Mouse (Mus musculus) CH12.LX (cell line): ENCODE measurements around the gene Kif26b. TPM values are rescaled to one million over a fixed set of nuclear protein-coding genes. Genes with fewer than 3 reads are reported as not detected.

ENCODE experiments used
- DNase-seq: peaks from one replicate; pipeline ENCODE4 v3.0.0-alpha.2; 2013; ENCODE audit errors: extremely low read depth
- H3K27ac ChIP-seq: 2 replicates; pipeline ENCODE4 v1.5.1; 2012; ENCODE audit warnings: low read depth, mild to moderate bottlenecking, control low read depth, moderate library complexity; ENCODE audit not compliant: insufficient read depth
- H3K27me3 ChIP-seq: replicated peaks from 2 replicates; pipeline ENCODE3; 2012; ENCODE audit warnings: inconsistent platforms
- H3K36me3 ChIP-seq, 2 experiments: replicated peaks in 1 of 2; 2 replicates each; pipeline versions ENCODE3 to v1.6.1; 2012; ENCODE audit warnings: inconsistent platforms in 1 of 2, low read length in 1 of 2, mild to moderate bottlenecking in 1 of 2, mixed read lengths in 1 of 2, moderate library complexity in 1 of 2; ENCODE audit not compliant: control insufficient read depth in 1 of 2, insufficient read depth in 1 of 2
- H3K4me1 ChIP-seq, 2 experiments: 2 replicates each; pipeline ENCODE4 v1.6.1; 2012; ENCODE audit warnings: inconsistent platforms in 1 of 2, moderate library complexity in 1 of 2; ENCODE audit not compliant: insufficient read depth in 2 of 2, control insufficient read depth in 1 of 2
- H3K4me2 ChIP-seq: 2 replicates; pipeline ENCODE4 v1.6.1; 2012; ENCODE audit warnings: low read depth, mild to moderate bottlenecking, control low read depth; ENCODE audit not compliant: poor library complexity, insufficient read depth, severe bottlenecking
- H3K4me3 ChIP-seq, 3 experiments: fragments of 150-350 bp in 1 of 3; sonication (generic) in 1 of 3; replicated peaks in 1 of 3; 2 replicates each; pipeline versions ENCODE3 to v1.5.1; 2011 to 2012; ENCODE audit warnings: low read depth in 2 of 3, low read length in 2 of 3, mild to moderate bottlenecking in 2 of 3, moderate library complexity in 2 of 3, control low read depth in 1 of 3, improper control_type of control experiment in 1 of 3, inconsistent platforms in 1 of 3, mixed read lengths in 1 of 3; ENCODE audit not compliant: poor library complexity in 1 of 3
- H3K79me2 ChIP-seq: replicated peaks from 2 replicates; pipeline ENCODE4 v1.6.1; 2012; ENCODE audit warnings: mild to moderate bottlenecking, moderate library complexity; ENCODE audit not compliant: control insufficient read depth, poor library complexity, insufficient read depth, severe bottlenecking; ENCODE audit errors: extremely low read depth
- H3K9ac ChIP-seq: 2 replicates; pipeline ENCODE4 v1.6.1; 2012; ENCODE audit warnings: low read depth, mild to moderate bottlenecking, control low read depth, moderate library complexity; ENCODE audit not compliant: insufficient read depth
- H3K9me3 ChIP-seq: replicated peaks from 2 replicates; pipeline ENCODE3; 2012; ENCODE audit warnings: low read length, inconsistent platforms, mixed read lengths
- BHLHE40 ChIP-seq: IDR thresholded peaks from 2 replicates; pipeline ENCODE4 v1.6.1; 2011; ENCODE audit warnings: mild to moderate bottlenecking, low read depth, low read length, improper control_type of control experiment
- CHD1 ChIP-seq: IDR thresholded peaks from 2 replicates; pipeline ENCODE4 v1.6.1; 2012; ENCODE audit warnings: low read depth, low read length, improper control_type of control experiment, inconsistent platforms
- CTCF ChIP-seq, 2 experiments: IDR thresholded peaks in 1 of 2; conservative IDR thresholded peaks in 1 of 2; 2 replicates each; pipeline ENCODE4 v1.5.1; 2011 to 2012; ENCODE audit warnings: low read depth in 2 of 2, low read length in 2 of 2, improper control_type of control experiment in 1 of 2, inconsistent platforms in 1 of 2, mild to moderate bottlenecking in 1 of 2, moderate library complexity in 1 of 2
- E2F4 ChIP-seq: IDR thresholded peaks from 2 replicates; pipeline ENCODE4 v1.6.1; 2011; ENCODE audit warnings: low read depth, low read length, improper control_type of control experiment; ENCODE audit not compliant: insufficient replicate concordance
- ETS1 ChIP-seq: conservative IDR thresholded peaks from 2 replicates; pipeline ENCODE4 v1.6.1; 2012; ENCODE audit warnings: low read depth, mild to moderate bottlenecking, inconsistent platforms, low read length, improper control_type of control experiment, moderate library complexity
- HCFC1 ChIP-seq: IDR thresholded peaks from 2 replicates; pipeline ENCODE4 v1.6.1; 2012; ENCODE audit warnings: low read depth, mild to moderate bottlenecking, inconsistent platforms, low read length, improper control_type of control experiment
- IRF4 ChIP-seq: IDR thresholded peaks from 2 replicates; pipeline ENCODE4 v1.6.1; 2014; ENCODE audit warnings: low read depth, mild to moderate bottlenecking, inconsistent platforms, low read length, improper control_type of control experiment
- JUN ChIP-seq: IDR thresholded peaks from 2 replicates; pipeline ENCODE4 v1.6.1; 2011; ENCODE audit warnings: low read depth, mild to moderate bottlenecking, low read length, improper control_type of control experiment, moderate library complexity; ENCODE audit not compliant: insufficient read depth
- KAT2A ChIP-seq: IDR thresholded peaks from 2 replicates; pipeline ENCODE4 v1.6.1; 2012; ENCODE audit warnings: low read length, improper control_type of control experiment, inconsistent platforms; ENCODE audit not compliant: insufficient replicate concordance
- MAFK ChIP-seq: IDR thresholded peaks from 2 replicates; pipeline ENCODE4 v1.6.1; 2011; ENCODE audit warnings: low read length, improper control_type of control experiment; ENCODE audit not compliant: insufficient replicate concordance
- MAX ChIP-seq: IDR thresholded peaks from 2 replicates; pipeline ENCODE4 v1.6.1; 2011; ENCODE audit warnings: low read length, improper control_type of control experiment
- MAZ ChIP-seq: IDR thresholded peaks from 2 replicates; pipeline ENCODE4 v1.6.1; 2012; ENCODE audit warnings: low read depth, mild to moderate bottlenecking, inconsistent platforms, low read length, improper control_type of control experiment, moderate library complexity
- MXI1 ChIP-seq: IDR thresholded peaks from 2 replicates; pipeline ENCODE4 v1.6.1; 2011; ENCODE audit warnings: mild to moderate bottlenecking, low read depth, low read length, improper control_type of control experiment
- MYC ChIP-seq: IDR thresholded peaks from 2 replicates; pipeline ENCODE4 v1.6.1; 2011; ENCODE audit warnings: low read depth, mild to moderate bottlenecking, improper control_type of control experiment, low read length
- NRF1 ChIP-seq: IDR thresholded peaks from 2 replicates; pipeline ENCODE4 v1.6.1; 2014; ENCODE audit warnings: low read depth, mild to moderate bottlenecking, inconsistent platforms, low read length, improper control_type of control experiment, moderate library complexity
- PAX5 ChIP-seq: IDR thresholded peaks from 2 replicates; pipeline ENCODE4 v1.6.1; 2012; ENCODE audit warnings: low read length, inconsistent platforms, mixed read lengths
- POLR2A ChIP-seq: IDR thresholded peaks from 2 replicates; pipeline ENCODE4 v1.6.1; 2011; ENCODE audit warnings: low read depth, mild to moderate bottlenecking, improper control_type of control experiment, low read length
- RAD21 ChIP-seq: IDR thresholded peaks from 2 replicates; pipeline ENCODE4 v1.6.1; 2011; ENCODE audit warnings: low read depth, mild to moderate bottlenecking, low read length, improper control_type of control experiment, moderate library complexity
- SMC3 ChIP-seq: IDR thresholded peaks from 2 replicates; pipeline ENCODE4 v1.6.1; 2011; ENCODE audit warnings: low read depth, low read length, improper control_type of control experiment
- TCF12 ChIP-seq: IDR thresholded peaks from 2 replicates; pipeline ENCODE4 v1.6.1; 2014; ENCODE audit warnings: low read depth, mild to moderate bottlenecking, inconsistent platforms, low read length, improper control_type of control experiment
- USF1 ChIP-seq: IDR thresholded peaks from 2 replicates; pipeline ENCODE4 v1.6.1; 2014; ENCODE audit warnings: low read depth, mild to moderate bottlenecking, inconsistent platforms, low read length, improper control_type of control experiment
- USF2 ChIP-seq: conservative IDR thresholded peaks from 2 replicates; pipeline ENCODE4 v1.6.1; 2011; ENCODE audit warnings: low read depth, low read length, improper control_type of control experiment
- ZC3H11A ChIP-seq: IDR thresholded peaks from 2 replicates; pipeline ENCODE4 v1.6.1; 2012; ENCODE audit warnings: low read depth, mild to moderate bottlenecking, inconsistent platforms, low read length, improper control_type of control experiment
- ZKSCAN1 ChIP-seq: IDR thresholded peaks from 2 replicates; pipeline ENCODE4 v1.6.1; 2012; ENCODE audit warnings: low read depth, inconsistent platforms, low read length, improper control_type of control experiment, borderline replicate concordance
- ZMIZ1 ChIP-seq: IDR thresholded peaks from 2 replicates; pipeline ENCODE4 v1.6.1; 2012; ENCODE audit warnings: low read depth, mild to moderate bottlenecking, inconsistent platforms, low read length, improper control_type of control experiment
- ZNF384 ChIP-seq: IDR thresholded peaks from 2 replicates; pipeline ENCODE4 v1.6.1; 2012; ENCODE audit warnings: low read depth, low read length, improper control_type of control experiment, inconsistent platforms
- dilution Hi-C: fragments of 300-500 bp; cut with MboI; formaldehyde crosslinking; loops from 2 replicates; pipeline ENCODE4 v1.14.3; 2020; ENCODE audit warnings: low sequenced_read_pairs; ENCODE audit not compliant: extremely low pct_unique_long_range_greater_than_20kb, extremely low pct_ligation_motif_present
- in situ Hi-C: fragments of 300-500 bp; cut with MboI; formaldehyde crosslinking; loops from 3 replicates; pipeline ENCODE4 v1.14.3; 2019; ENCODE audit warnings: low sequenced_read_pairs, low pct_ligation_motif_present, low pct_unique_long_range_greater_than_20kb, mixed read lengths
- polyA plus RNA-seq: library from polyadenylated mRNA; unstranded; fragments of >175 nt; gene quantifications from 2 replicates; pipeline ENCODE4 v1.2.1, GENCODE M21; 2012; ENCODE audit warnings: low read depth; ENCODE audit not compliant: insufficient read length
- total RNA-seq, 2 experiments: library from RNA; depleted of rRNA; stranded (reverse); fragments of 300-350 nt in 1 of 2; fragments of >200 nt in 1 of 2; gene quantifications; 2 replicates each; pipeline ENCODE4 v1.2.3; 2012 to 2014

Kif26b gene
- total and polyA plus RNA-seq, 3 experiments: 0.09 TPM; not detected in 2

DNA sequence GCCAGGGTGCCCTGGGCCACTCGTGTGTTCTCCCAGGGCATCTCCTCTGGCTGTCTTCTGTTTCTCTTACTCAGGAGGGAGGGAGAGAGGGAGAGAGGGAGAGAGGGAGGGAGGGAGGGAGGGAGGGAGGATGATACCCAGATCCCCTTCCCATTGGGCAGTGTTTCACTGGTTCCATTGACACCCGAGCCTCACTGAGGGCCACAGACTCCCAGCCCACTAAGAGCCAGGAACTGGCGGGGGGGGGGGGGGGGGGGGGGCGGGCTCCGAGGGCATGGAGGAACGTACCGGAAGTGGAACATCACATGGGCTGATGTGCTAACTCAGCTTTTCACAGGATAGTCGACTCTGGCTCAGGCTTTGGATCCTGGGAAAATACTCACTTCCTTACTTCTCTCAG is 15.0 kb upstream of the Kif26b start:
- no peak overlapping the region for H3K9ac ChIP-seq
- dilution Hi-C loops: no loop called here
- no peaks in the 10 kb centered on the region for H3K27me3 ChIP-seq
- H3K9me3 ChIP-seq: no peaks in the 10 kb centered on the region
- no peak overlapping the region for H3K4me2 ChIP-seq
- no peak overlapping the region for H3K4me3 ChIP-seq
- in situ Hi-C loops: no loop called here
- no peak for TF ChIP-seq SMC3
- TF ChIP-seq MAFK: peak; percentile 31; the same call in 1 of the 2 replicates
- TF ChIP-seq, all 38 proteins: peak for 1
- DNase-seq: no peak
- Histone ChIP-seq H3K79me2 (no peaks in the 10 kb centered on the region), H3K4me1 (no peaks in the 10 kb centered on the region), H3K27ac (no peak overlapping the region), H3K36me3 (no peaks in the 10 kb centered on the region)

DNA sequence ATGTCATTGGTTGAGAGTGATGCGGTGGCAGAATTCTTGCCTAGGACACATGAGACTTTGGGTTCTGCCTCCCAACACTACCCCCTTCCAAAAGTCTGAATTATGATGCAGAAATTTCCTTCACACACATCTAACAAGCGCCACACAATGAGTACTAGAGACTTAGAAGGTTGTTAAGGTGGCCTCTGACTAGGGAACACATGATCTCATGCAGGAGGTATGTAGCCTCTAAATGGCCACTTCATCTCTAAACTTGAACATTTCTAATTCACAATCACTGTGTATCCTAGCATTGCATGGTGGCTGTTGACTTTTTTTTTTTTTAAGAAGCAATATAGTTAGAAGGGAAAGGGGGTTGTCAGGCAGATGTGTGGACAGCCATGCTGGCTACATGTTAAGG is 13.1 kb upstream of the Kif26b start:
- TF ChIP-seq BHLHE40 (no peak), IRF4 (no peak), CTCF (conservative IDR thresholded peaks at IDR 0.05 in 1 of 2, IDR thresholded peaks at IDR 0.05 in 1 of 2; ENCODE audit: low read depth in 2 of 2, low read length in 2 of 2) (no peak), TCF12 (no peak), ETS1 (no peak), MAZ (no peak), HCFC1 (no peak), USF2 (no peak), NRF1 (no peak), POLR2A (no peak)
- TF ChIP-seq, all 38 proteins: peak for 0
- Histone ChIP-seq H3K79me2 (no peaks in the 10 kb centered on the region), H3K27me3 (no peaks in the 10 kb centered on the region), H3K27ac (no peak overlapping the region), H3K36me3 (no peaks in the 10 kb centered on the region), H3K4me2 (no peak overlapping the region), H3K9me3 (no peaks in the 10 kb centered on the region), H3K4me1 (no peaks in the 10 kb centered on the region), H3K4me3 (no peak overlapping the region), H3K9ac (no peak overlapping the region)
- in situ Hi-C loops: no loop called here
- dilution Hi-C loops: no loop called here
- no peak for DNase-seq

DNA sequence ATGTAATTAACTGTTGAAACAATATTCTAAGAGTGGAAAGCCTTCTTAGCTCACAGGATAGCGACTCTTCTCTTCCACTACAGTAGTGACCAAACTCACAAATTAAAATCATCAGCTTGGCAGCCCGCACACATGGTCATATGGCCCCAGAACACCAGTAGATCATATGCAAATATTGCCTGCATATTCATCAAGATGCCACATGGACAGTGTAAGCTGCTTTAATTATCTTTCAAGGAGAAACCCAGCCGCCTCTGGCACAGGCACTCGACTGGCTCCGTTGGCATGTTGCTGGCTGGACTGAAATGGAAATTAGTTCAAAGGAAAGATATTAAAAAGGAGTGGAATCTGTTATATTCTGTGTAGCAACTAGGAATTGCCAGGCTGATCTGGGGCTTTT is 6.5 kb upstream of the Kif26b start:
- no peak for DNase-seq
- Histone ChIP-seq H3K27me3 (no peaks in the 10 kb centered on the region), H3K4me2 (peak overlapping the region; percentile 76), H3K9ac (peak overlapping the region; percentile 1; the same call in 1 of the 2 replicates), H3K27ac (no peak overlapping the region), H3K4me3 (no peak overlapping the region), H3K4me1 (peaks cover 0 to 11% of the 10 kb centered on the region in 2 experiments; a peak in 2 of 4 replicates), H3K36me3 (no peaks in the 10 kb centered on the region), H3K9me3 (no peaks in the 10 kb centered on the region), H3K79me2 (no peaks in the 10 kb centered on the region)
- in situ Hi-C loops: loop anchor here (10.0 kb wide), 1 partner anchor 622 kb away; no protein-coding TSS in a partner anchor
- dilution Hi-C loops: no loop called here
- no peak for TF ChIP-seq JUN
- TF ChIP-seq CHD1: no peak
- no peak for TF ChIP-seq RAD21
- TF ChIP-seq MAX: peak; percentile 56; the same call in 1 of the 2 replicates
- no peak for TF ChIP-seq E2F4
- no peak for TF ChIP-seq PAX5
- no peak for TF ChIP-seq MXI1
- no peak for TF ChIP-seq USF1
- TF ChIP-seq ETS1: no peak
- no peak for TF ChIP-seq ZKSCAN1
- TF ChIP-seq ZMIZ1: no peak
- 0 out of 2 replicates have a peak, but pooled peaks have one; percentile 35 for TF ChIP-seq MYC
- TF ChIP-seq KAT2A: no peak
- TF ChIP-seq ZNF384: no peak
- TF ChIP-seq HCFC1: no peak
- no peak for TF ChIP-seq ZC3H11A
